Mouse (Mus musculus): ENCODE measurements at regions not wholly inside any gene's neighbourhood (a gene's known extent, or its start where the extent isn't known, plus 50 kb on each side); places are given as distances from the start of the nearest gene placed in this dataset.

GRCm38 (mm10) chr10:8011744-8012143 is 55.7 kb upstream of the Tab2 start:
- TF ChIP-seq EP300 (optimal IDR thresholded peaks at IDR 0.05), result no peak
- no peak for TF ChIP-seq CTCF (IDR thresholded peaks at IDR 0.05; ENCODE audit: low read depth)

Measured in stomach, postnatal 0 days (tissue).